Mouse (Mus musculus) hindlimb bud, embryonic 11.5 days (tissue): ENCODE measurements around the gene Slc35e4.

ENCODE experiments used
- DNase-seq: peaks from one replicate; pipeline ENCODE4 v3.0.0-alpha.2; 2012; ENCODE audit warnings: low read depth, low spot score; ENCODE audit errors: extremely low spot score

Slc35e4 gene

GRCm38 (mm10) chr11:3878660-3879059 is 35.8 kb downstream of the Slc35e4 start:
- no peak for DNase-seq

GRCm38 (mm10) chr11:3876419-3876818 is 38.0 kb downstream of the Slc35e4 start:
- no peak for DNase-seq

GRCm38 (mm10) chr11:3864343-3864742 is 50.1 kb downstream of the Slc35e4 start:
- no peak for DNase-seq

GRCm38 (mm10) chr11:3863454-3864112 is 50.9 kb downstream of the Slc35e4 start, which contains the start of gene Osbp2:
Osbp2 (minus strand) TSS chr11:3863903.
- no peak for DNase-seq

- DNase-seq: no peak
Measured at GRCm38 (mm10) chr11:3862661-3863453, 51.6 kb downstream of the Slc35e4 start.

- no peak for DNase-seq
Measured at GRCm38 (mm10) chr11:3860361-3860760, 54.1 kb downstream of the Slc35e4 start.

- DNase-seq: no peak
Measured at GRCm38 (mm10) chr11:3859778-3860177, 54.7 kb downstream of the Slc35e4 start.

- no peak for DNase-seq
Measured at GRCm38 (mm10) chr11:3857902-3858301, 56.6 kb downstream of the Slc35e4 start.
